Mouse (Mus musculus): ENCODE data around the gene Gm28557.
"Not testable (repeated sequence)": the region's sequence is repeated elsewhere in the genome, so short reads cannot be mapped to it uniquely, and the experiment has no call there.

Gene Gm28557

DNA sequence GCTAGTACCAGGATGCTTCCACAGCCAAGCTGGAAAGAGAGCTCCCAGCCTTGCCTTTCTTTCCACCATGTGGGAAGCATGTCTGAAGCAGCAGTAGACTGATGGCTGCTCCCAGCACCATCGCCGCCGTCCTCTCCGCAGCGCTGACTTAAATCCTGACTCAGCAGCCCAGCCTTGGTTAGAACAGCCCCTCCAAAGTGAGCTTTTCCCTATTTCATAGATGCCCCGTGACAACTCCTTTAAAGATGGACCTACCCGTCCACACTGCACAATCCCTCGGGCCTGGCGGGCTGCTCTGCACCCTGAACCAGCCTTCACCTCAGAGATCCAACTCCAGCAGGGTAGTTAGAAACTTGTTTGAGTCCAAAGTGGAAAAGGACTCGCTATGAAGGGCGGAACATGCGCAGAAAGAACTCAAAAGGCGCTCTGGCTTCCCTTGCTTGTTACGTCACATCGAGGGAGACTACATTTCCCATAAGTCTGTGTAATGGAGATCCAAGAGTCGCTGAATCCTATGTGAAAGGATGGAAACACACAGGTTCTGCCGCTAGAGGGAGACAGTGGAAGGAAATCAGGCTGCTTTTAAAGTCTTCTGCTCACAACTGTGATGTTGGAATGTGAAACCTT is at the start of gene Gm28557:
Gene Gm28557, minus strand, starts transcription at position 411 of the 627 bp plus-strand sequence.
- peak; percentile 84 to 88 for DNase-seq (ENCODE audit: low spot score in 2 of 2)

DNA sequence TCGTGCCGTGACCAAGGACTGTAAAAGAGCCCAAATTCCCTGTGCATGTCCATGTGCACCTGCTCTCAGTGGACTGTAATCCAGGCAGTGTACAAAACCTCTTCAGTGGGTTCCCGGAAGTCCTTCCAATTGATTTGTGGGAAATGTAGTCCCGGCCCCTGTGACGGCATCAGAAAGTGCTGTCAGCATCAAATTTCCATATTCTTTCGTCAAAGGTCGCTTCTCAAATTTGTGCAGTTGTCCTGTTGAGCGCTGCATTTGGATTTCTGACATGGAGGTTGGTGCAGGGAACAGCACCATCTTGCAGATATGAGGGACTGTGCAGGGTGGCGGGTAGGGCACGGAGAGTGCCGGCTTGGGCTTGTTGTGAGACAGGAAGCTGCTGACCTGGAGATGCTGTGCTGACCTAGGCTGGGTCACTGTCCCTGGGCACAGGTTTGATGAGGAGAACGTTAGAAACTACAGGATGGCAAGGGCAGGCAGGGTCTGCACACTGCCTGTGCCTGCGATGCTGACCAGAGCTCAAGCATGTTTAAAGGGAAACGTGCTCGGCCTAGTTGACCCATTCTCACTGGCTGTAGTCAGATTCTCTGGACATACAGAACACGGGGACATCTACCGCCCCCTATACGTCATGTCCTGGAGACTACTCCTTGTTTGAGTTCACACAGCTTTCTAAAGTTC is 19.8 kb upstream of the Gm28557 start:
- peak; percentile 81 to 85 for DNase-seq (ENCODE audit: low spot score in 2 of 2)

DNA sequence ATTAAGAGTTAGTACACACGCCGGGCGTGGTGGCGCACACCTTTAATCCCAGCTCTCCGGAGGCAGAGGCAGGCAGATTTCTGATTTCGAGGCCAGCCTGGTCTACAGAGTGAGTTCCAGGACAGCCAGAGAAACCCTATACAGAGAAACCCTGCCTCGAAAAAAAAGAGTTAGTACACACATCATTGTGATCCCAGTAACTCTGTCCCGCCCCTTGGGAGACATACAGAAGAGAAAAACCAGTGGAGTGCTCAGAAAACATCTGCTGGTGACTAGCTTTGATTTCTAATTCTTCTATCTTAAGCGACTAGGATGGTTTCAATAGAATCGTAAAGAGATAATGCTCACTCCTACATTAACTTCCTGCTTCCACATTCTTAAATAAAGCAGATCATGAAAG is 19.1 kb upstream of the Gm28557 start:
- not testable (repeated sequence) for DNase-seq (ENCODE audit: low spot score in 2 of 2)

DNA sequence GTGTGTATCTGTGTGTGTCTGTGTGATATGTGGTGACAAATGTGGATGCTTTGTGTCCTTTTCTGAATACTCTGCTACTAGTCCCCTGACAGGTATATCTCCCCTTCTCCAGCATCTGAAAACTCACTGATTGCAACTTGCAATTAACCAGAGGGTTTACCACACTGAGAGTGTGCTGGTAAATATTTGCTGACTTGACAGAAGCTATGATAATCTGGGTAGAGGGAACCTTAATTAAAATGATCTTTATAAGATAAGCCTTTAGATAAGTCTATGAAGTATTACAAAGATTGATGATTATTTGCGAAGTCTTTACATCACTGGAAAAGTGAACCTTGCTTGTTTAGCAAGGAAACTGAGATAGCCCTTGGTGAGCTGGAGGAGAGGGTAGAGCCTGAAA is 16.1 kb upstream of the Gm28557 start:
- no peak for DNase-seq (ENCODE audit: low spot score in 2 of 2)

DNA sequence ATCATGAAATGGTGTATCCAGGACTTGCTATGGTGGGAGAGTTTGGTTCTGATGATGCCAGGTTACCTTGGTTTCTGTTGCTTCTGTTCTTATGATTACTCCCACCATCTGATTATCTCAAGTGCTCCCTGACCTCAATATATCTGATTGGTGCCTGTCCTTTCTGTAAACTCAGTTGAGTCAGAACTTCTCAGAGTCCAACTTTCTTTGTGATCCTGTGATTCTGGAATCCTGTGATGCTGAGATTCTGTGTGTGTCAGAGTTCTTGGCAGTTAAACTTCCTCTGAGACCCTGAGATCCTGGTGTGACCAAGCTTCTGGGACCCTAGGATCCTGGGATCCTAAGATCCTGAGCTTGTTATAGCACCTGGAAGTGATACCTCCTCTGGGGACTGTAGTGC is 13.0 kb upstream of the Gm28557 start, which contains the start of gene Zfp759:
Gene Zfp759, plus strand, starts transcription at position 301 of the 400 bp plus-strand sequence.
- DNase-seq (ENCODE audit: low spot score in 2 of 2) = not testable (repeated sequence)

DNA sequence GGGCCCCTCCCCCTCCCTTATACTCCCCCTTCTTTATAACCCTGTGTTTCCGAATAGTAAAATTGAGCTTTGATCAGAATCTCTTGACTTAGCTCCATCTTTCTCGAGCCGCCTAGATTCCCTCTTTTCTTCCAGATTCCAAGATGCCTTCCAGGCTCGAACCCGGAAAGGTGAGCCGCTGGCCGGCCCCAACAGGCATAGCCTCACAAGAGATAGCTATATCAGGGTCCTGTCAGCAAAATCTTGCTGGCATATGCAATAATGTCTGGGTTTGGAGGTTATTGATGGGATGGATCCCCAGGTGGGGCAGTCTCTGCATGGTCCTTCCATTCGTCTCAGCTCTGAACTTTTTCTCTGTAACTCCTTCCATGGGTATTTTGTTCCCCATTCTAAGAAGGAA is 7.8 kb upstream of the Gm28557 start, which contains the start of gene Rslcan18:
Gene Rslcan18, minus strand, starts transcription at position 101 of the 400 bp plus-strand sequence.
- DNase-seq (ENCODE audit: low spot score in 2 of 2) = not testable (repeated sequence)

DNA sequence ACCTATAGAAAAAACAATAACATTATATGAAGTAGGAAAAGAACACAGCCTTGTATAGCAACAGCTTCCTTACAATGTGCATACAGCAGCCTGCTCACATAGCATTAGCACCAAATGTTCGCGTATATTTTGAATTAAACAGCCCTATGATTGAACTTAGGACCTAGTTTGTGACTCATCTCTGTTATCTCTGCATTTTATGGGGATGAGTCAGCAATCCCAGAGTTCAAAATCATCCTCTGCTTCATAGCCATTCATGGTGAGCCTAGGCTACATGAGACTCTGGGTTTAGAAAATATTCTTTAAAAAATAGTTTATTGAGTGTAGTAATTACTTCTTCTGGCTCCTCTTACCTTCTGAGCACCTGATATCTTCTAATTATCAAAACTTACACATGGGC is 4.9 kb upstream of the Gm28557 start:
- DNase-seq (ENCODE audit: low spot score in 2 of 2) = no peak

DNA sequence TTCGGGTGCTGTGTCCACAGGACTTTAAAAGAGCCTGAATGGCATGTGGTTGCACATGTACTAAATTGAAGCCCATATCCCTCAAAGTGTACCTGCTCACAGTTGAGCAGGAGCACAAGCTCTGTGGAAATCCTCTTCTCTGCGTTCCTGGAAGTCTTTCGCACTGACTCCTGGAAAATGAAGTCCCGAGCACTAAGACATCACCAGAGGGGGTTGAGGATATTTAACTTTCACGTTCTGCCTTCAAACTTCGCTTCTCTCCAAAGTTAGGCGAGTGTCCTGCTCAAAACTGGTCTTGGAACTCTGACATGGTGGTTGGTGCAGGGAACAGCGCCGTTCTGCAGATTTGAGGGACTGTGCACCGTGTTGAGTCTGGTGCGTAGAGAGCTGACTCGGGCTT is 3.7 kb upstream of the Gm28557 start:
- DNase-seq (ENCODE audit: low spot score in 2 of 2) = no peak

DNA sequence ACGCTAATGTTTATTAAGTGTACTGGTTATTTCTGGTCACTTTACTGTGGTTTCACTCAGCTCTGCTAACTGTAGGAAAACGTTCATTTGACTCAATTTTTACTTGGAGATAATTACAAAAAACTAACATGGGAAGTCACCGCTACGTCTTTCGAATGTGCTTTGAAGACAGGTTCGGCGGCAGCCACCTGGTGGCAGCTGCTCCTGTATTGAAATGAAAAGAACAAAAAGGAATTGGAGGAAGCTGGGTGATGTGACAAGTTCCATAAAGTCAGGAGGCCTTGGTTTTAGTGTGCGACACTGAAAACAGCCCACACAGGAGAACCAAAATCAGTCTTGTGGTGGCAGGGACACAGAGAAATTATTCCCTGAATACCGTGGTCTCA is 410 bp upstream of the Gm28557 start:
- DNase-seq (ENCODE audit: low spot score in 2 of 2) = no peak

DNA sequence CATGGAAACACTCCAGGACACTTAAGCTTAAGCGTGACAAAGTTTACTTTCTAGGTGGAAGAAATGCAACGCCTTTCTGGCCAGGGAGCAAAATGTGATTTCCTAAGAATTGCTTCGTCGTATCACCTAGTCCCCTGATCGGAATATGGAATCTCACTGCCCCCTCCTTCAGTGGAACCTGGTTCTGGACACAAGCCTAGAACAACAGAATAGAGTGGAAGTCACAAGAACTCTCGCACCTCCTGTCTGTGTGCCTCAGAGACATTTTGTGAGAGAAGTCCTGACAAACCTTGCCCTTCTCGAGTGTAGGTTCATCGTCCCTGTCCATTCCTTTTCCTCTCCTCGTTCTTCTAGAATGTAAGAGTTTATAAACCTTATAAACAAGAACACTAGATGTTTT is 723 bp downstream of the Gm28557 start:
- no peak for DNase-seq (ENCODE audit: low spot score in 2 of 2)

DNA sequence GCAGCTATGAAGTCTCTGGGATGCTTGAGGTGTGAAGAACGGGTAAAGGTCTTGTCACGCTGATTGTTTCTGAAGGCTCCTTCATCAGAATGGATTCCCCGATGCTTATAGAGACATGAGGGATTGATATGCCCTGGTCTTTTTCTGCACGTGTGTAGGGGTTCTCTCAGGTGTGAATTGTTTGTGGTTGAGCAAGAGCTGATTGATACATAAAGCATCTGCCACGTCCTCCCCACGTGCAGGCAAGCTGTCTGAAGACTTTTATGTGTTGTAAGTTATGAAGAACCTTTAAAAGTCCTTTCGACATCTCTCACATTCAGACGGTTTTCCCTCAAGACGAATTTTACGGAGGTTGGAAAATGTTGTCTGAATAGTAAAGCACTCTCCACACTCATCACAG is 10.5 kb downstream of the Gm28557 start, which contains the start of gene Zfp708:
Gene Zfp708, minus strand, starts transcription at position 101 of the 400 bp plus-strand sequence.
- no peak for DNase-seq (ENCODE audit: low spot score in 2 of 2)

DNA sequence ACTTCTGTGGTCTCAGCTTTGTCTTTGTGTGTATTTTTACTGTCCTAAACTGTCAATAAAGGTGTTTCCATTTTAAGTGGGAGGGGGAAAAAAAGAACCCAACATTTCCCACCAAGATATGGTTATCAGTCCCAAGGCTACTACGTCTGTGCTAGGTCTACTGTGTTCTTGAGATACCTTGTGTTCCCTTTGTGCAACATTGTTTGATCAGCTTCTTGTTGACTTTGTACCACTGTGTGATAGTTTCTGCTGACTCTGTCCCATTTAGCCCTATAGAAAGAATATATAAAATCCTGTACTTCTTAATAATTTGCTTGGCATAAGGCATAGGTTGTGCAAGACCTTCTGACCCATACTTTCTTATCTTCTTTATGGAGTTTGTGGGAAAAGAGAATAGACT is 18.2 kb downstream of the Gm28557 start:
- no peak for DNase-seq (ENCODE audit: low spot score in 2 of 2)

DNA sequence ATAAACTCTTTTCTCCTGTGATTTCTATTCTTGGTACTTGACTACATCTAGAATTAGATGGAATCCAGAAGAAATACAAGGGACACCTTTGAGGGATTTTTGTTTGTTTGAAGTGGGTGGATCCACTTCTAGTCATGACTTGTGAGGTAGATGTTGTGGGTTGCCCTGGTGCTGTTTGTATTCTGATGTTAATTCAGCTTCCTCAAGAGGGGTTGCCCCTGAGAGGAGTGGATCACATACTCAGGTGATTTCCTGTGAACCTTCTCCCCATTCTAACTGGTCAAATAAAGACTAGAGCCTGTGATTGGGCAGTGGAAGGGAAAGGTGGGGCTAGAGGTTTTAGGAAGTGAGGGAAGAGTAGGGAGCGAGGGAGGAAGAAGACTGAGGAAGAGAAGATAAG is 26.5 kb downstream of the Gm28557 start:
- DNase-seq (ENCODE audit: low spot score in 2 of 2) = no peak

DNA sequence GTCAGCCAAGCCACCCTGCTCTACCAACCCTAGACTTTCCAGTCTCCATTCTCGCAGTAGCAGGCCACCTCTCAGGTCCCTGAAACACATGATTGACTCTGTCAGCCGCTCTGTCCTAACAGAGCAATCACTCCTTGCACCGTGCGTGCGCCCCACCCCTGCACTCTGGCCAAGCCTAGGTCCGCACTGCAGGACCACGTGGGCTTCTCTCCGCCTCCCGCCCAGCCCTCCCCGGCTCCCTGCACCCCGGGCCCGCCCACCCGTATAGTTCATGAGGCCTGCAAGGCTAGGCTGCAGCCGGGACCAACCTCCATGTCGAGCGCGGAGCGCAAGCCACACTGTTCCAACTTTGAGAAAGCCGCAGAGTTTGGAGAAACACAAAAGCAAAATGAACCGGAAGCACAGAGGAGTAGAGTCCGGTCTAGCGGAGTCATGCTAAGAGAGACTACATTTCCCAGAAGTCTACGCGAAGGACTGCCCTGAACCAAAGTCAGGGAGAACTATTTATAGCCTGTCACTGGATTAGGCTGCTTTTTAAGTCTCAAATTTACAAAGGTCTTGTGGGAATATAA is 27.2 kb downstream of the Gm28557 start:
- peak; percentile 36 to 55 for DNase-seq (ENCODE audit: low spot score in 2 of 2)

DNA sequence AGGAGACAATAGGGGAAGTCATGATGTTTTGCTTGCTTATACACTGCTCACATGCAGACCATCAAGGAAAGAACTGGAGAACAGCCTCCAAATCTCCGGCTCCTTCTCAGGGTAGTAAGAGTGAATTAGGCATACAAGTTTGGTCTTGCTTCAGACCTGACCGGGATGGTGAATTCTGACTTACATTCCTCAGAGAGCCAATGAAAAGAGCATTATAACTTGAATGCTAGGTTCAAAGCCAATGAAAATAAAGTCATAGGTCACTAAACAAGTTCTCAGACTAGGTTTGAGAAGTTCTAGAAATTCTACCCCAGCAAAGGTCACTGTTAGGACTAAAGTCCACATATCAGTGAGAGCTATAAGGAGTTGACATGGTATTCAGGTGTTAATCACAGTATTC is 31.2 kb downstream of the Gm28557 start:
- DNase-seq (ENCODE audit: low spot score in 2 of 2) = no peak

DNA sequence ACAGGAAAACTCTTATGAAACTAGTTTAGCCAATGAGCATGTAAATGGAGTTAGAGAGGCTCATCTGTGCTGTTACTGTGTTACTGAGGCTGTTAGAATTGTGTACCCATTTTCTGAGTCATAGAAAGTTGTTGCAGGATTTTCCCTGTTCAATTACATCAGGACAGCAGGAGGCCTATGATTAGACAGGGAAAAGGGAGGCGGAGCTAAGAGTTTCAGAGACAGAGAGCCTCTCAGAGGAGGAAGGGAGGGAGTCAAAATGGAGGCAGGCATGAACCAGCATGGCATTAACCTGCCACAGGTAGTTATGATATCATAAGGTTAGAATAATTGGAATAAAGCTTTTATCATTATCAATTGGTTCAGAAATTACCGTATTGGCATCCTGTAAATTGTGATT is 35.6 kb downstream of the Gm28557 start:
- no peak for DNase-seq (ENCODE audit: low spot score in 2 of 2)

DNA sequence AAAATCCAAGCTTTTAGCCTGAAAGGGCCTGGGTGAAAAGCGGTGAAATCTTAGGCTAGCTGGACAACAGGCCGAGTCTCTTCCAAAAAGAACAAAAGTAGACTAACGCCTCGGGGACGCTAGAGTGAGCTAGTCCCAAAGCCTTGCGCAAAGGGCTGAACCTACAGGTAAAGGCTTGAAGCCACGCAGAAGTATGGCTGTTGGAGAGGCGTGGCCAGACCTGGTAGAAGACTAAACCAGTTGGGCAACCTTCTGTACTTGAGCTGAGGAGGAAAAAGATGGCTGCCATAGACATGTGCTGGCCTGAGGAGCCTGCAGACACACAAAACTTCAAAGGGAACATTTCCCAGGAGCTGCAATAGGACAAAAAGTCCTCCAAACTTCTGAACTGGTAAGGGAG is 43.0 kb downstream of the Gm28557 start:
- no peak for DNase-seq (ENCODE audit: low spot score in 2 of 2)

DNA sequence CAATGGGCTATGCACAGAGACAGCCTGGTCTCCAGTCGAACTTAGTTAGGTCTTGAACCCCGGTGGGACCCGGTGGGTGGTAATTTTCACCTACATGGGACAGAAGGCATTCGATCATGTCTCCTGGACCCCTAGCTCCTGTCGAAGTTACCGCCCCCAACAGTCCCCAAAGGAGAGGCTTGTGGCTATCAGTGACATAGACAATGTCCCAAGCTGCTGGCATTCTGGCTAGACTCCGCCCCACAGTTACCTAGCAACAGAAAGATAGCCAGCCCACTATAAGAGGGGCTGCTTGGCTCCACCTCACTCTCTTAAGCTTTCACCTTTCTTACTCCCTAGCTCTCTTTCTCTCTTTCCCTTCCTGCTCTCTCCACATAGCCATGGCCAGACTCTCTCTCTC is 46.0 kb downstream of the Gm28557 start:
- DNase-seq (ENCODE audit: low spot score in 2 of 2) = no peak

DNA sequence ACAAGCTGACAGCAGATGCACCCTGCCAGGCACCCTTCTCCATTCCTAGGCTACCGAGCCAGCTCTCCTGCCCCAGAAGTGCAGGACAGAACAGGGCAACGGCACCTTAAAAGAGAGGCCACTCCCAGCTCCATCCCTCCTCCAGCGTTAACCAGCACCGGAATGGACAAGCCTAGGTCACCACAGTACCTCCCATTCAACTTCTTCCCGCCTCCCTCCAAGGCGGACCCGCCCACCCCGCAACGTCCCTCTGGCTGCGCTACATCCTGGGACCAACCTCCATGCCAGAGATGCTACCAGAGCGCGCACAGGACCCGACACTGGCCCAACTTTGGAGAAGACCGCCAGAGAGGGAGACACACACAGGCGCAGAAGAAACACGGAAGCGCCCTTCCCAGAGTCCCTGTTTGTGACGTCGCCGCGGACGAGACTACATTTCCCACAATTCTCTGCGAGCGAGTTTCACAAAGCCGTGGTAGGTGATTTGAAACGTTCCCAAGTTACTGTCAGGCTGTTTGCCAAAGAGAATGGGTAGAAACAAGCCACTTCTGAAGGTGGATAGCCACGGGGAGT is 47.5 kb downstream of the Gm28557 start, which contains the start of gene Zfp712:
Gene Zfp712, minus strand, starts transcription at position 385 of the 573 bp plus-strand sequence.
- DNase-seq (ENCODE audit: low spot score in 2 of 2) = peak; percentile 86 to 90

DNA sequence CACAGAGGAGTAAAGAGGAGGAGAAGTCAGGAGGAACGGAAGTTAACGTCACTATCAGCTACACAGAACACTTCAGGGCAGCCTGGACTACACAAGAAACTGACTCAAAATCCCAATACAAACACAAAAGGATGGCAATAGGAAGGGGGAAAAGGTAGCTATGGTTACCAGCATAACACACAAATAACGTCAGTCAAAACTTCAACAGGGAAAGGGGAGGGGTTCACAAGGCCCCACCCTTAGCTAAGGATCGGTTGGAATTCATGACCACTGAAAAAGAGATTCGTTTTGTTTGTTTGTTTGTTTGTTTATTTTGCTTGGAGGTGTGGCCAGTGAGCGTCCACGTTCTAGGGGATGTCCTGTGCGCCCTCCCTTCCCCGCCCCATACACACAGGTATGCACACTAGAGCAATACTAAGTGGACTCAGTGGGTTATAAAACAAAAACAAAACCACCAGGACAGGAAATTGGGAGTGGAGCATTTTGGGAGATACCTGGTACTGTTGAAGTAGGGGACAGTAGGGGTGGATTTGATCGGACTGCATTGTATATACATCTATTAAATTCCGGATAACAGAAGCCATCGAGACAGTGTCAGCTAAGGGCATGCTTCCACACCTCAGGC is 48.1 kb downstream of the Gm28557 start:
- no peak for DNase-seq (ENCODE audit: low spot score in 2 of 2)

All from frontal cortex, postnatal 10 days (tissue).